Mouse (Mus musculus) lung, embryonic 16.5 days (tissue): ENCODE measurements at regions not wholly inside any gene's neighbourhood (a gene's known extent, or its start where the extent isn't known, plus 50 kb on each side); places are given as distances from the start of the nearest gene placed in this dataset.

Experiments
- ATAC-seq: fragments of 200-750 bp; cut with Nextera tagmentation; 2 replicates; pipeline ENCODE4 v1.8.0; 2017; ENCODE audit warnings: low read depth, mild to moderate bottlenecking, moderate library complexity
- H3K27ac ChIP-seq: fragments of 300-500 bp; sonication (generic); 2 replicates; pipeline ENCODE4 v1.5.1; 2014; ENCODE audit warnings: mild to moderate bottlenecking, control low read depth, low read length
- H3K27me3 ChIP-seq: fragments of 300-500 bp; sonication (generic); 2 replicates; pipeline ENCODE4 v1.6.1; 2014; ENCODE audit warnings: low read depth, low read length, mixed read lengths; ENCODE audit not compliant: control insufficient read depth, insufficient read depth
- H3K36me3 ChIP-seq: fragments of 300-500 bp; sonication (generic); 2 replicates; pipeline ENCODE4 v1.6.1; 2014; ENCODE audit warnings: low read length; ENCODE audit not compliant: control insufficient read depth, insufficient read depth
- H3K4me1 ChIP-seq: fragments of 300-500 bp; sonication (generic); replicated peaks from 2 replicates; pipeline ENCODE4 v1.6.1; 2014; ENCODE audit warnings: low read length, mixed read lengths; ENCODE audit not compliant: control insufficient read depth, insufficient read depth
- H3K4me2 ChIP-seq: fragments of 300-500 bp; sonication (generic); 2 replicates; pipeline ENCODE4 v1.6.1; 2014; ENCODE audit warnings: low read depth, low read length, control low read depth
- H3K4me3 ChIP-seq: fragments of 300-500 bp; sonication (generic); 2 replicates; pipeline ENCODE4 v1.5.1; 2014; ENCODE audit warnings: mild to moderate bottlenecking, low read length, control low read depth
- H3K9ac ChIP-seq: fragments of 300-500 bp; sonication (generic); 2 replicates; pipeline ENCODE4 v1.6.1; 2014; ENCODE audit warnings: low read length, control low read depth
- H3K9me3 ChIP-seq: fragments of 300-500 bp; sonication (generic); 2 replicates; pipeline ENCODE4 v1.6.1; 2016; ENCODE audit warnings: low read length; ENCODE audit not compliant: control insufficient read depth
- WGBS: fragments of 180-500 bp; shearing (Covaris S2); extraction: QIAGEN DNeasy Blood & Tissue Kit; methylation state at CpG from one replicate; pipeline ENCODE4 v1.1.7; 2014; 5-methylcytosine and 5-hydroxymethylcytosine counted together

GRCm38 (mm10) chr1:33022852-33023251, 475.8 kb upstream of the Gm5415 start:
- Histone ChIP-seq H3K4me3 (no peak overlapping the region), H3K27ac (no peak overlapping the region), H3K36me3 (no peaks in the 10 kb centered on the region), H3K9me3 (no peaks in the 10 kb centered on the region), H3K4me2 (no peak overlapping the region), H3K9ac (no peak overlapping the region), H3K27me3 (no peaks in the 10 kb centered on the region), H3K4me1 (no peaks in the 10 kb centered on the region)
- 76% methylated on average over 4 of the region's 4 CpGs for WGBS
- ATAC-seq = no peak

DNA sequence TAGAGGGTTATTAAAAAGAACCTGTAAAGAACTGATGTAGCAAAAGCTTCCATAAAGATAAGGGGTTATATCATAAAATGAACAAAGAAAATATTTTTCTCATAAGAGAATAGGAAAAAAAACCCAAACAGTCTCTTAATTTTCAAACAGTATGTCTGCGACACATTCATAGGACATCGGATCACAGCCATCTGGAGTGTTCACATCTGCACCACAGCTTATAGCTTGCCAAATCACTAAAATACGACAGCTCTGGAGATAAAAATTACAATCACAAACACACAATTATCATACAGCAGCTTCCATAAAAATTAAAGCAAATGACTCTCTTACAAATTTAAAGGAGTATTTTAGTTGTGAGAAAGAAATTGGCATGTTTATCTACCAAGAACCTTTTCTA, 456.9 kb upstream of the Gm5415 start:
- 46% methylated on average over 3 of the region's 3 CpGs for WGBS

GRCm38 (mm10) chr1:32964957-32965356, 417.9 kb upstream of the Gm5415 start:
- Histone ChIP-seq H3K27ac (no peak overlapping the region), H3K9me3 (no peaks in the 10 kb centered on the region), H3K36me3 (no peaks in the 10 kb centered on the region), H3K27me3 (no peaks in the 10 kb centered on the region), H3K4me2 (no peak overlapping the region), H3K4me3 (no peak overlapping the region), H3K4me1 (no peaks in the 10 kb centered on the region), H3K9ac (no peak overlapping the region)
- 68% methylated on average over 3 of the region's 3 CpGs for WGBS
- no peak for ATAC-seq

More for the DNA sequence above, 456.9 kb upstream of the Gm5415 start:
- H3K27me3 ChIP-seq = no peaks in the 10 kb centered on the region
- no peaks in the 10 kb centered on the region for H3K36me3 ChIP-seq
- no peaks in the 10 kb centered on the region for H3K4me1 ChIP-seq
- peak; percentile 41; the same call in 1 of the 2 replicates for ATAC-seq
- H3K9me3 ChIP-seq = no peaks in the 10 kb centered on the region
- H3K4me2 ChIP-seq = no peak overlapping the region
- no peak overlapping the region for H3K9ac ChIP-seq
- H3K27ac ChIP-seq = no peak overlapping the region
- H3K4me3 ChIP-seq = no peak overlapping the region

GRCm38 (mm10) chr1:32959316-32959715, 412.2 kb upstream of the Gm5415 start:
- Histone ChIP-seq H3K4me1 (no peaks in the 10 kb centered on the region), H3K27ac (no peak overlapping the region), H3K27me3 (no peaks in the 10 kb centered on the region), H3K9me3 (no peaks in the 10 kb centered on the region), H3K4me2 (no peak overlapping the region), H3K36me3 (no peaks in the 10 kb centered on the region), H3K4me3 (no peak overlapping the region), H3K9ac (no peak overlapping the region)
- WGBS = 71% methylated on average over 6 of the region's 6 CpGs
- ATAC-seq = no peak

DNA sequence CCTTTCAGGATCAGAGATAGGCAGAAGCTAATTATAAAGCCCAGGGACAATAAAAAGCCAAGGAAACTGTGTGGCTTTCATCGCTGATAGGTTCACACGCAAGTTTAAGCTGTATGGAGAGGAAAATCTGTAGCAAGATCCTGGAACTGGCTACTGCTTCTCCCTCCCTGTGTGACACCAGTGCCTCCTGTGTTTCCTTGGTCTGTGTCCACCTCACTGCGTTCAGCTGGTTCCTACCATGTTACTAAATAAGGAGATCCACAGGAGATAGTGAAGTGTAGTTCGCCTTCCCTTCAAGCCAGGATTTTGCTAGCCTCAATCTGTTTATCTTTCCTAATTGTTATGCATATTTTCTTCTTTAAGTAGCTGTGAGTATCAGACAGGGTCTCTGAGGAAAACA, 399.2 kb upstream of the Gm5415 start:
- Histone ChIP-seq H3K4me3 (no peak overlapping the region), H3K27ac (no peak overlapping the region), H3K36me3 (no peaks in the 10 kb centered on the region), H3K4me1 (no peaks in the 10 kb centered on the region), H3K9me3 (no peaks in the 10 kb centered on the region), H3K9ac (no peak overlapping the region), H3K27me3 (no peaks in the 10 kb centered on the region), H3K4me2 (no peak overlapping the region)
- ATAC-seq = no peak
- 62% methylated on average over 4 of the region's 4 CpGs for WGBS

DNA sequence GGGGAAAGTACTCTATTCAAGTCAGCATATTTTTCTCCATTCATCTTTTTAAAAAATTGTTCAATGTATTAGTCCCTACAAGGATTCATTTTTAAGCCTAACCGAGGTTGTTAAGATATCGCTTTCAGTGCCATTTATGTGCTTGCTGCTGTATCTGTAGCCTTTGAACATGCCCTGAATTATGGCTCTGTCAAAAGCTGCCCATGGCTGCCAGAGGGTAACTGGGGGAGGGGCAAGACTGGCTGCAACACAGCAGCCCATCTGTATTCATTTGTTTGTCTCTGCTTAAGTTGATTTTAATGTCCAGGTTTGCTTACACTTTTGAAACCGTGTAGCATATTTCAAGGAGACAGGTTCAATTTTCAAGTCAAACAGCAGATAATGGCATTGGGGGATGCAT, 383.3 kb upstream of the Gm5415 start:
- ATAC-seq = no peak
- no peaks in the 10 kb centered on the region for H3K27me3 ChIP-seq
- no peak overlapping the region for H3K4me3 ChIP-seq
- H3K9ac ChIP-seq = no peak overlapping the region
- WGBS = 71% methylated on average over 3 of the region's 3 CpGs
- H3K36me3 ChIP-seq = no peaks in the 10 kb centered on the region
- no peaks in the 10 kb centered on the region for H3K9me3 ChIP-seq
- no peak overlapping the region for H3K4me2 ChIP-seq
- no peaks in the 10 kb centered on the region for H3K4me1 ChIP-seq
- no peak overlapping the region for H3K27ac ChIP-seq

- no peak for ATAC-seq
- H3K4me3 ChIP-seq = no peak overlapping the region
- no peaks in the 10 kb centered on the region for H3K36me3 ChIP-seq
- H3K9ac ChIP-seq = no peak overlapping the region
- H3K4me2 ChIP-seq = no peak overlapping the region
- no peak overlapping the region for H3K27ac ChIP-seq
- no peaks in the 10 kb centered on the region for H3K9me3 ChIP-seq
- no peaks in the 10 kb centered on the region for H3K27me3 ChIP-seq
- H3K4me1 ChIP-seq = no peaks in the 10 kb centered on the region
These were observed 355.3 kb upstream of the Gm5415 start for GRCm38 (mm10) chr1:32902437-32902836.

DNA sequence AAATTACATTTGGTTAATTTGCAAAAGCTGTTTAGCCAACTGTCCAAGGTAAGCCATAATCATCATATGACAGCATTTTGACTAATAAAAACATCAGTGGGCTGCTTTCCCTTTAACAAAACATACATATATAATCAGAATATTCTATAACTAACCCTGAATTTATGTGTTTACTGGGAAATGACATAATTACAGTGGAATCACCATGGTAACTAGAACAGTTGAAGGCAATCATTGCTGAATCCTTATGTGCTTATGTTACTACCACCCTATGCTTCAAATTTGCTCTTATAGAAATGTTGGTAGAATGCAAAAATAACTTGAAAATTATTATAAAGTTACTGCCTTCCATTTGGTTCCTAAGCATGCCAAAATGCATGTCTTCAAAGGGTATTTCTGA, 340.6 kb upstream of the Gm5415 start:
- Histone ChIP-seq H3K9ac (no peak overlapping the region), H3K36me3 (no peaks in the 10 kb centered on the region), H3K27ac (no peak overlapping the region), H3K4me3 (no peak overlapping the region), H3K4me1 (no peaks in the 10 kb centered on the region), H3K9me3 (no peaks in the 10 kb centered on the region), H3K27me3 (no peaks in the 10 kb centered on the region), H3K4me2 (no peak overlapping the region)
- ATAC-seq = no peak

- no peak for ATAC-seq
- no peak overlapping the region for H3K4me2 ChIP-seq
- H3K27ac ChIP-seq = no peak overlapping the region
- no peaks in the 10 kb centered on the region for H3K9me3 ChIP-seq
- H3K36me3 ChIP-seq = no peaks in the 10 kb centered on the region
- WGBS = 65% methylated on average over 8 of the region's 8 CpGs
- H3K4me3 ChIP-seq = no peak overlapping the region
- H3K4me1 ChIP-seq = no peaks in the 10 kb centered on the region
- no peaks in the 10 kb centered on the region for H3K27me3 ChIP-seq
- no peak overlapping the region for H3K9ac ChIP-seq
These were observed 325.8 kb upstream of the Gm5415 start for GRCm38 (mm10) chr1:32872920-32873319.

DNA sequence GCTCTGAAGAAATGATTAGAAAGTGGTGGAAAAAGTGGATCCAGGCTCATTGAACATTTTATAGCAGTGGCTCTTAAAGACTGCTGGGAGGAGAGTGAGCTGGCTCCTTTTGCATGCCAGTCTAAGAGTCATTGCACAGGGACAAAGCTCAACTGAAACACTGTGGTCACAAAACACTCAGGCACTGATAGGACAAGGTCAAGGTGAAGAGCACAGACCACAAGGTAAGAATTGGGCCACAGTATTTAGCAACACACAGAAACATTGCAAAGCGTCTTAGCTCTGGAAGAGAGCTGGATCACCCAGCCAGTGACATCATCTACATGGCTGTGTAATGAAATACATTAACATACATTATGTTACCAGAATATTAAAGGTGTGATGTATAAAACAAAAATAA, 319.0 kb upstream of the Gm5415 start:
- Histone ChIP-seq H3K4me3 (no peak overlapping the region), H3K36me3 (no peaks in the 10 kb centered on the region), H3K9ac (no peak overlapping the region), H3K9me3 (no peaks in the 10 kb centered on the region), H3K27ac (no peak overlapping the region), H3K4me2 (no peak overlapping the region), H3K4me1 (no peaks in the 10 kb centered on the region), H3K27me3 (no peaks in the 10 kb centered on the region)
- ATAC-seq = no peak
- WGBS = 83% methylated on average over 1 of the region's 1 CpGs
